ENCODE assay signal across 8 mouse cellular contexts in genomic region chr5:35728957-35729460, GRCm38 (mm10). TPM values are rescaled to one million over a fixed set of nuclear protein-coding genes. Genes with fewer than 3 reads are reported as not detected.
DNase-seq lines count a peak whose midpoint lies in the region; ATAC-seq and TF ChIP-seq lines count a peak whose summit lies in the region.

No protein-coding gene starts in this region.

- no peaks in the 10 kb centered on the region for H3K36me3 ChIP-seq in embryonic facial prominence, embryonic 12.5 days
- no peaks in the 10 kb centered on the region for H3K36me3 ChIP-seq in heart, embryonic 16.5 days (ENCODE audit: control insufficient read depth, insufficient read depth)
- H3K36me3 ChIP-seq in liver, embryonic 14.5 days (replicated peaks; ENCODE audit: control insufficient read depth, insufficient read depth, low read depth) = no peaks in the 10 kb centered on the region
- no peaks in the 10 kb centered on the region for H3K36me3 ChIP-seq in neural tube, embryonic 11.5 days (ENCODE audit: control insufficient read depth, insufficient read depth, low read length)

- no peaks in the 10 kb centered on the region for H3K9me3 ChIP-seq in embryonic facial prominence, embryonic 12.5 days
- H3K9me3 ChIP-seq in heart, embryonic 16.5 days (replicated peaks; ENCODE audit: control insufficient read depth, low read length) = no peaks in the 10 kb centered on the region
- no peaks in the 10 kb centered on the region for H3K9me3 ChIP-seq in liver, embryonic 14.5 days (ENCODE audit: control insufficient read depth, low read length)
- no peaks in the 10 kb centered on the region for H3K9me3 ChIP-seq in neural tube, embryonic 11.5 days (ENCODE audit: control insufficient read depth, low read length)

- WGBS in embryonic facial prominence, embryonic 12.5 days = 35% methylated on average over 11 of the region's 11 CpGs
- WGBS in heart, embryonic 16.5 days = 37% methylated on average over 11 of the region's 11 CpGs
- 4% methylated on average over 11 of the region's 11 CpGs for WGBS in liver, embryonic 14.5 days (ENCODE audit: insufficient replicate concordance)
- WGBS in neural tube, embryonic 11.5 days = 59% methylated on average over 11 of the region's 11 CpGs

- 0 out of 2 replicates have a peak, but pooled peaks cover 6% of the 10 kb centered on the region for H3K4me1 ChIP-seq in embryonic facial prominence, embryonic 12.5 days
- peaks cover 19% of the 10 kb centered on the region for H3K4me1 ChIP-seq in heart, embryonic 16.5 days (ENCODE audit: control insufficient read depth, insufficient read depth, low read length)
- H3K4me1 ChIP-seq in liver, embryonic 14.5 days (replicated peaks; ENCODE audit: control insufficient read depth in 2 of 2, insufficient read depth in 2 of 2, low read length in 1 of 2) = 0 out of 4 replicates have a peak, but pooled peaks cover 0 to 7% of the 10 kb centered on the region in 2 experiments
- H3K4me1 ChIP-seq in neural tube, embryonic 11.5 days (ENCODE audit: control insufficient read depth, insufficient read depth, low read length) = no peaks in the 10 kb centered on the region

- H3K4me2 ChIP-seq in embryonic facial prominence, embryonic 12.5 days (replicated peaks) = no peak overlapping the region
- H3K4me2 ChIP-seq in heart, embryonic 16.5 days (ENCODE audit: low read depth, low read length) = peak overlapping the region; percentile 49
- 0 out of 2 replicates have a peak overlapping the region, but pooled peaks have one; percentile 38 for H3K4me2 ChIP-seq in liver, embryonic 14.5 days (ENCODE audit: low read depth)
- no peak overlapping the region for H3K4me2 ChIP-seq in neural tube, embryonic 11.5 days (ENCODE audit: low read depth)

- DNase-seq in CD4-positive helper T cell, adult 2 months (ENCODE audit: low read depth, low spot score) = peak; percentile 36
- DNase-seq in adrenal gland, adult 2 months = peak; percentile 79
- peak; percentile 96 for DNase-seq in kidney, postnatal 10 days
- no peak for DNase-seq in liver, embryonic 14.5 days (ENCODE audit: low read depth in 3 of 3, low spot score in 3 of 3)
- peak; percentile 44 for DNase-seq in neural tube, embryonic 11.5 days (ENCODE audit: low spot score)
- peak; percentile 6 to 28 for DNase-seq in thymus, postnatal 10 days (ENCODE audit: low spot score in 2 of 2)

- no peak for TF ChIP-seq EP300 in liver, embryonic 14.5 days (IDR thresholded peaks at IDR 0.05; ENCODE audit: low read depth)

- H3K27ac ChIP-seq in embryonic facial prominence, embryonic 12.5 days = peak overlapping the region; percentile 73
- H3K27ac ChIP-seq in heart, embryonic 16.5 days (ENCODE audit: low read length) = peak overlapping the region; percentile 89
- H3K27ac ChIP-seq in liver, embryonic 14.5 days = no peak overlapping the region
- H3K27ac ChIP-seq in neural tube, embryonic 11.5 days (ENCODE audit: low read depth, low read length) = no peak overlapping the region

- no peak overlapping the region for H3K4me3 ChIP-seq in embryonic facial prominence, embryonic 12.5 days
- peak overlapping the region; percentile 45 for H3K4me3 ChIP-seq in heart, embryonic 16.5 days (ENCODE audit: low read length)
- H3K4me3 ChIP-seq in liver, embryonic 14.5 days (ENCODE audit: insufficient read depth in 1 of 2, low read depth in 2 of 2, low read length in 2 of 2) = peak overlapping the region; percentile 1 to 51; a peak in 3 of 4 replicates
- H3K4me3 ChIP-seq in neural tube, embryonic 11.5 days (ENCODE audit: low read depth, low read length) = no peak overlapping the region

- H3K9ac ChIP-seq in embryonic facial prominence, embryonic 12.5 days = no peak overlapping the region
- H3K9ac ChIP-seq in heart, embryonic 16.5 days (ENCODE audit: low read length) = peak overlapping the region; percentile 66
- H3K9ac ChIP-seq in liver, embryonic 14.5 days (replicated peaks) = no peak overlapping the region
- no peak overlapping the region for H3K9ac ChIP-seq in neural tube, embryonic 11.5 days (ENCODE audit: low read length)

- no peaks in the 10 kb centered on the region for H3K27me3 ChIP-seq in embryonic facial prominence, embryonic 12.5 days
- H3K27me3 ChIP-seq in heart, embryonic 16.5 days (ENCODE audit: control insufficient read depth, insufficient read depth, low read length) = no peaks in the 10 kb centered on the region
- no peaks in the 10 kb centered on the region for H3K27me3 ChIP-seq in liver, embryonic 14.5 days (ENCODE audit: control insufficient read depth, insufficient read depth, low read length)
- no peaks in the 10 kb centered on the region for H3K27me3 ChIP-seq in neural tube, embryonic 11.5 days (ENCODE audit: control insufficient read depth, insufficient read depth, low read length)

- 0 out of 2 replicates have a peak, but pooled peaks have one; percentile 61 for ATAC-seq in embryonic facial prominence, embryonic 12.5 days (ENCODE audit: insufficient number of reproducible peaks, insufficient read depth, low FRiP score, low TSS enrichment)
- ATAC-seq in heart, embryonic 16.5 days (replicated peaks; ENCODE audit: extremely low read depth, insufficient read depth, low FRiP score) = peak; percentile 75
- peak; percentile 63 for ATAC-seq in liver, embryonic 14.5 days (ENCODE audit: insufficient read depth)
- no peak for ATAC-seq in neural tube, embryonic 11.5 days (ENCODE audit: insufficient read depth, low FRiP score, low TSS enrichment)

- peak; percentile 10; the same call in 1 of the 2 replicates for TF ChIP-seq CTCF in liver, embryonic 14.5 days (IDR thresholded peaks at IDR 0.05; ENCODE audit: low read depth)

RNA-seq across cellular contexts. Expression of gene Sh3tc1, which starts 10.8 kb away (rescaled TPM):
- 10 to 100 TPM; 22.2 to 25.8 TPM for total RNA-seq in adrenal gland, adult 2 months (2021)
- polyA plus RNA-seq in adrenal gland, adult 2 months (2012; rRNA removed) = 27.7 and 28.0 TPM in 2 replicates
- polyA plus RNA-seq in embryonic facial prominence, embryonic 12.5 days (2016; fragmentation: Nextera tagmentation; extraction: Ambion mirVana) = 5.4 and 6.6 TPM in 2 replicates
- 8.3 and 10.0 TPM in 2 replicates for polyA plus RNA-seq in heart, embryonic 16.5 days (2015; fragmentation: Nextera tagmentation; extraction: Ambion mirVana)
- 0.93 and 0.98 TPM in 2 replicates for polyA plus RNA-seq in liver, embryonic 14.5 days (2012; rRNA removed)
- 1.5 and 1.8 TPM in 2 replicates for polyA plus RNA-seq in liver, embryonic 14.5 days (2014; fragmentation: Nextera tagmentation; extraction: Ambion mirVana)
- polyA plus RNA-seq in neural tube, embryonic 11.5 days (2014; fragmentation: Nextera tagmentation; extraction: Ambion mirVana) = 3.0 and 4.3 TPM in 2 replicates

RNA-seq across cellular contexts. Expression of gene Ablim2, which starts 28.7 kb away (rescaled TPM):
- 10 to 100 TPM in 1 of 2 experiments, 1 to 10 TPM in 1; 9.5 to 10.1 TPM for total RNA-seq in adrenal gland, adult 2 months (2021)
- polyA plus RNA-seq in adrenal gland, adult 2 months (2012; rRNA removed) = 34.8 and 38.2 TPM in 2 replicates
- 0.37 and 0.85 TPM in 2 replicates for polyA plus RNA-seq in embryonic facial prominence, embryonic 12.5 days (2016; fragmentation: Nextera tagmentation; extraction: Ambion mirVana)
- 4.7 and 7.3 TPM in 2 replicates for polyA plus RNA-seq in heart, embryonic 16.5 days (2015; fragmentation: Nextera tagmentation; extraction: Ambion mirVana)
- 0.10 and 0.16 TPM in 2 replicates for polyA plus RNA-seq in liver, embryonic 14.5 days (2012; rRNA removed)
- 0.13 TPM in 1 of 2 replicates, not detected in the other for polyA plus RNA-seq in liver, embryonic 14.5 days (2014; fragmentation: Nextera tagmentation; extraction: Ambion mirVana)
- 1.1 and 1.7 TPM in 2 replicates for polyA plus RNA-seq in neural tube, embryonic 11.5 days (2014; fragmentation: Nextera tagmentation; extraction: Ambion mirVana)

RNA-seq across cellular contexts. Expression of gene Htra3, which starts 49.4 kb away (rescaled TPM):
- total RNA-seq in adrenal gland, adult 2 months (2021) = 10 to 100 TPM; 23.8 to 58.0 TPM
- polyA plus RNA-seq in adrenal gland, adult 2 months (2012; rRNA removed) = 162 and 311 TPM in 2 replicates
- 4.0 and 5.7 TPM in 2 replicates for polyA plus RNA-seq in embryonic facial prominence, embryonic 12.5 days (2016; fragmentation: Nextera tagmentation; extraction: Ambion mirVana)
- polyA plus RNA-seq in heart, embryonic 16.5 days (2015; fragmentation: Nextera tagmentation; extraction: Ambion mirVana) = 16.3 and 17.2 TPM in 2 replicates
- 0.46 and 0.80 TPM in 2 replicates for polyA plus RNA-seq in liver, embryonic 14.5 days (2012; rRNA removed)
- 0.99 and 1.5 TPM in 2 replicates for polyA plus RNA-seq in liver, embryonic 14.5 days (2014; fragmentation: Nextera tagmentation; extraction: Ambion mirVana)
- polyA plus RNA-seq in neural tube, embryonic 11.5 days (2014; fragmentation: Nextera tagmentation; extraction: Ambion mirVana) = 7.5 and 7.9 TPM in 2 replicates

Comparison
In these comparisons a context has a peak if more than half of its experiments do, and no peak if none do; other contexts are left out.
1. DNase-seq: peak in CD4-positive helper T cell, adult 2 months (single experiment), adrenal gland, adult 2 months (single experiment), kidney, postnatal 10 days (single experiment), neural tube, embryonic 11.5 days (single experiment) and thymus, postnatal 10 days (2 of 2); none in liver, embryonic 14.5 days (0 of 3).
2. H3K27ac ChIP-seq: peak in embryonic facial prominence, embryonic 12.5 days (single experiment) and heart, embryonic 16.5 days (single experiment); none in liver, embryonic 14.5 days (single experiment) and neural tube, embryonic 11.5 days (single experiment).
3. H3K4me2 ChIP-seq: peak in heart, embryonic 16.5 days (single experiment) and liver, embryonic 14.5 days (single experiment); none in embryonic facial prominence, embryonic 12.5 days (single experiment) and neural tube, embryonic 11.5 days (single experiment).
4. H3K4me3 ChIP-seq: peak in heart, embryonic 16.5 days (single experiment) and liver, embryonic 14.5 days (2 of 2); none in embryonic facial prominence, embryonic 12.5 days (single experiment) and neural tube, embryonic 11.5 days (single experiment).